ENCODE assay signal across 8 mouse cellular contexts in genomic region chr7:99562478-99562877, GRCm38 (mm10). TPM values are rescaled to one million over a fixed set of nuclear protein-coding genes. Genes with fewer than 3 reads are reported as not detected.
DNase-seq lines count a peak whose midpoint lies in the region; ATAC-seq and TF ChIP-seq lines count a peak whose summit lies in the region.

No protein-coding gene starts in this region.

- ATAC-seq in intestine, embryonic 14.5 days (replicated peaks; ENCODE audit: low FRiP score, low TSS enrichment, low read depth) = no peak
- no peak for ATAC-seq in intestine, postnatal 0 days
- ATAC-seq in embryonic facial prominence, embryonic 14.5 days (ENCODE audit: low read depth) = peak; percentile 23; the same call in 1 of the 2 replicates

- H3K27ac ChIP-seq in intestine, embryonic 14.5 days (ENCODE audit: low read depth) = 0 out of 2 replicates have a peak overlapping the region, but pooled peaks have one; percentile 7
- H3K27ac ChIP-seq in intestine, postnatal 0 days (ENCODE audit: low read depth, low read length) = no peak overlapping the region
- no peak overlapping the region for H3K27ac ChIP-seq in embryonic facial prominence, embryonic 14.5 days (replicated peaks; ENCODE audit: low read depth, low read length)

- no peaks in the 10 kb centered on the region for H3K27me3 ChIP-seq in intestine, embryonic 14.5 days (replicated peaks; ENCODE audit: control insufficient read depth, insufficient read depth, low read length)
- H3K27me3 ChIP-seq in intestine, postnatal 0 days (replicated peaks; ENCODE audit: control insufficient read depth, insufficient read depth, low read length) = no peaks in the 10 kb centered on the region
- H3K27me3 ChIP-seq in embryonic facial prominence, embryonic 14.5 days (replicated peaks; ENCODE audit: control insufficient read depth, insufficient read depth, low read length) = no peaks in the 10 kb centered on the region

- H3K36me3 ChIP-seq in intestine, embryonic 14.5 days (ENCODE audit: control insufficient read depth, insufficient read depth, low read length) = no peaks in the 10 kb centered on the region
- H3K36me3 ChIP-seq in intestine, postnatal 0 days (ENCODE audit: control insufficient read depth, insufficient read depth) = no peaks in the 10 kb centered on the region
- H3K36me3 ChIP-seq in embryonic facial prominence, embryonic 14.5 days (ENCODE audit: control insufficient read depth, insufficient read depth, low read length) = no peaks in the 10 kb centered on the region

- no peak for TF ChIP-seq CTCF in intestine, postnatal 0 days (IDR thresholded peaks at IDR 0.05; ENCODE audit: low read depth)

- peaks cover 35% of the 10 kb centered on the region for H3K4me1 ChIP-seq in intestine, embryonic 14.5 days (replicated peaks; ENCODE audit: control insufficient read depth, insufficient read depth, low read length)
- H3K4me1 ChIP-seq in intestine, postnatal 0 days (replicated peaks; ENCODE audit: control insufficient read depth, insufficient read depth, low read length) = peaks cover 10% of the 10 kb centered on the region; the same call in 1 of the 2 replicates
- H3K4me1 ChIP-seq in embryonic facial prominence, embryonic 14.5 days (ENCODE audit: control insufficient read depth, insufficient read depth, low read length) = peaks cover 4% of the 10 kb centered on the region; the same call in 1 of the 2 replicates

- no peak for DNase-seq in intestine, embryonic 14.5 days (ENCODE audit: low spot score)
- DNase-seq in cerebellum, adult 11 months = peak; percentile 54
- peak; percentile 55 for DNase-seq in embryonic facial prominence, embryonic 14.5 days (ENCODE audit: low spot score)
- peak; percentile 58 to 66 for DNase-seq in lung, adult 18-20 months
- DNase-seq in spleen, adult 18-20 months = no peak
- DNase-seq in Muller cell, postnatal 12 days (ENCODE audit: inconsistent ontology term) = no peak
- DNase-seq in layer of hippocampus, adult 9-10 months (ENCODE audit: low spot score) = no peak

- no peak overlapping the region for H3K4me2 ChIP-seq in intestine, embryonic 14.5 days (ENCODE audit: low read length)
- no peak overlapping the region for H3K4me2 ChIP-seq in intestine, postnatal 0 days (replicated peaks; ENCODE audit: low read depth)
- H3K4me2 ChIP-seq in embryonic facial prominence, embryonic 14.5 days (ENCODE audit: low read depth, low read length) = no peak overlapping the region

- no peaks in the 10 kb centered on the region for H3K9me3 ChIP-seq in intestine, embryonic 14.5 days (ENCODE audit: control insufficient read depth, low read length)
- no peaks in the 10 kb centered on the region for H3K9me3 ChIP-seq in intestine, postnatal 0 days (ENCODE audit: control insufficient read depth)
- H3K9me3 ChIP-seq in embryonic facial prominence, embryonic 14.5 days (ENCODE audit: control insufficient read depth, low read length) = no peaks in the 10 kb centered on the region

- H3K4me3 ChIP-seq in intestine, embryonic 14.5 days (ENCODE audit: low read depth, low read length) = no peak overlapping the region
- H3K4me3 ChIP-seq in intestine, postnatal 0 days (ENCODE audit: low read depth, low read length) = no peak overlapping the region
- no peak overlapping the region for H3K4me3 ChIP-seq in embryonic facial prominence, embryonic 14.5 days (ENCODE audit: low read depth, low read length)

- WGBS in intestine, embryonic 14.5 days = 21% methylated on average over 5 of the region's 5 CpGs
- WGBS in intestine, postnatal 0 days = 31% methylated on average over 5 of the region's 5 CpGs
- 14% methylated on average over 5 of the region's 5 CpGs for WGBS in embryonic facial prominence, embryonic 14.5 days

- no peak overlapping the region for H3K9ac ChIP-seq in intestine, embryonic 14.5 days (ENCODE audit: low read length)
- no peak overlapping the region for H3K9ac ChIP-seq in intestine, postnatal 0 days (ENCODE audit: low read depth, low read length)
- no peak overlapping the region for H3K9ac ChIP-seq in embryonic facial prominence, embryonic 14.5 days (ENCODE audit: low read depth, low read length)

RNA-seq across cellular contexts. Expression of gene Arrb1, which starts 27.2 kb away (rescaled TPM):
- 5.3 and 6.1 TPM in 2 replicates for polyA plus RNA-seq in intestine, embryonic 14.5 days (2014; fragmentation: Nextera tagmentation; extraction: Ambion mirVana)
- 4.2 and 4.4 TPM in 2 replicates for polyA plus RNA-seq in intestine, postnatal 0 days (2015; fragmentation: Nextera tagmentation; extraction: Ambion mirVana)
- 2.8 and 3.8 TPM in 2 replicates for polyA plus RNA-seq in embryonic facial prominence, embryonic 14.5 days (2014; fragmentation: Nextera tagmentation; extraction: Ambion mirVana)

Comparison
In these comparisons a context has a peak if more than half of its experiments do, and no peak if none do; other contexts are left out.
1. DNase-seq: peak in cerebellum, adult 11 months (single experiment), embryonic facial prominence, embryonic 14.5 days (single experiment) and lung, adult 18-20 months (2 of 2); none in intestine, embryonic 14.5 days (single experiment), spleen, adult 18-20 months (0 of 2), Muller cell, postnatal 12 days (single experiment) and layer of hippocampus, adult 9-10 months (single experiment).